Mouse (Mus musculus) cortical plate, adult 2 months (tissue): ENCODE results near the gene Sap18. TPM values are rescaled to one million over a fixed set of nuclear protein-coding genes. Genes with fewer than 3 reads are reported as not detected.
"Not testable (repeated sequence)": the region's sequence is repeated elsewhere in the genome, so short reads cannot be mapped to it uniquely, and the experiment has no call there.

Source experiments
- H3K27ac ChIP-seq: fragments of 200-500 bp; 2 replicates; pipeline ENCODE4 v1.5.1; 2012; ENCODE audit warnings: low read length, control low read depth, inconsistent platforms; ENCODE audit not compliant: insufficient read depth
- H3K4me1 ChIP-seq: fragments of 200-500 bp; 2 replicates; pipeline ENCODE4 v1.6.1; 2011; ENCODE audit warnings: low read length; ENCODE audit not compliant: control insufficient read depth, insufficient read depth
- H3K4me3 ChIP-seq: fragments of 200-500 bp; 2 replicates; pipeline ENCODE4 v1.5.1; 2011; ENCODE audit warnings: mild to moderate bottlenecking, low read length, control low read depth; ENCODE audit not compliant: insufficient read depth
- CTCF ChIP-seq: fragments of 200-500 bp; IDR thresholded peaks from 2 replicates; pipeline ENCODE4 v1.5.1; 2011; ENCODE audit warnings: mild to moderate bottlenecking, control low read depth, low read length; ENCODE audit not compliant: insufficient read depth; ENCODE audit errors: extremely low read depth
- POLR2A ChIP-seq: fragments of 200-500 bp; IDR thresholded peaks from 2 replicates; pipeline ENCODE4 v1.6.1; 2011; ENCODE audit warnings: mild to moderate bottlenecking, low read length, control low read depth; ENCODE audit not compliant: insufficient read depth; ENCODE audit errors: extremely low read depth
- polyA plus RNA-seq: library from polyadenylated mRNA; depleted of rRNA; stranded (reverse); fragments of >200 nt; gene quantifications from 2 replicates; pipeline ENCODE4 v1.2.3, GENCODE M21; 2012

Sap18 gene
- polyA plus RNA-seq, 1 experiment = 25.6 TPM

GRCm38 (mm10) chr14:57820839-57821238 lies 22.9 kb downstream of the Sap18 start:
- TF ChIP-seq POLR2A = no peak
- TF ChIP-seq CTCF = no peak
- H3K27ac ChIP-seq = no peak overlapping the region
- H3K4me3 ChIP-seq = no peak overlapping the region

GRCm38 (mm10) chr14:57825788-57826751 lies 28.1 kb downstream of the Sap18 start, which contains the start of the genes Ska3 and Mrpl57:
Gene Ska3, minus strand, starts transcription at chr14:57826185.
Gene Mrpl57, plus strand, starts transcription at chr14:57826234.
- TF ChIP-seq CTCF (no peak), POLR2A (peak; percentile 67)
- Histone ChIP-seq H3K27ac (peak within 1 kb of the TSS; percentile 82), H3K4me3 (peak within 1 kb of the TSS; percentile 47), H3K4me1 (peaks cover 3% of the 10 kb centered on the region; the same call in 1 of the 2 replicates)

More at GRCm38 (mm10) chr14:57820839-57821238, 22.9 kb downstream of the Sap18 start:
- H3K4me1 ChIP-seq = no peaks in the 10 kb centered on the region

GRCm38 (mm10) chr14:57827284-57827683 lies 29.3 kb downstream of the Sap18 start:
- Histone ChIP-seq H3K4me1 (peaks cover 3% of the 10 kb centered on the region; the same call in 1 of the 2 replicates), H3K27ac (no peak overlapping the region), H3K4me3 (peak overlapping the region; percentile 47; the same call in 1 of the 2 replicates)
- TF ChIP-seq CTCF (no peak), POLR2A (no peak)

GRCm38 (mm10) chr14:57833526-57833925 lies 35.5 kb downstream of the Sap18 start:
- no peak overlapping the region for H3K27ac ChIP-seq
- H3K4me1 ChIP-seq = no peaks in the 10 kb centered on the region
- TF ChIP-seq POLR2A (no peak), CTCF (no peak)
- H3K4me3 ChIP-seq = no peak overlapping the region

GRCm38 (mm10) chr14:57835157-57835556 lies 37.2 kb downstream of the Sap18 start:
- no peak overlapping the region for H3K4me3 ChIP-seq
- no peaks in the 10 kb centered on the region for H3K4me1 ChIP-seq
- no peak for TF ChIP-seq CTCF
- no peak for TF ChIP-seq POLR2A
- no peak overlapping the region for H3K27ac ChIP-seq

GRCm38 (mm10) chr14:57844535-57844934 lies 46.6 kb downstream of the Sap18 start:
- Histone ChIP-seq H3K4me3 (no peak overlapping the region), H3K4me1 (no peaks in the 10 kb centered on the region), H3K27ac (no peak overlapping the region)
- TF ChIP-seq CTCF (no peak), POLR2A (no peak)

GRCm38 (mm10) chr14:57848061-57848460 lies 50.1 kb downstream of the Sap18 start:
- not testable (repeated sequence) for H3K4me3 ChIP-seq, H3K27ac ChIP-seq, H3K4me1 ChIP-seq

- H3K27ac ChIP-seq = no peak overlapping the region
- no peaks in the 10 kb centered on the region for H3K4me1 ChIP-seq
- H3K4me3 ChIP-seq = no peak overlapping the region
- TF ChIP-seq CTCF (no peak), POLR2A (no peak)
Observed at GRCm38 (mm10) chr14:57848646-57849045, 50.7 kb downstream of the Sap18 start.

- H3K4me1 ChIP-seq = no peaks in the 10 kb centered on the region
- no peak overlapping the region for H3K4me3 ChIP-seq
- H3K27ac ChIP-seq = no peak overlapping the region
- TF ChIP-seq POLR2A (no peak), CTCF (no peak)
Observed at GRCm38 (mm10) chr14:57850330-57850729, 52.4 kb downstream of the Sap18 start.

- no peak for TF ChIP-seq CTCF
- TF ChIP-seq POLR2A = no peak
- H3K27ac ChIP-seq = no peak overlapping the region
- H3K4me3 ChIP-seq = no peak overlapping the region
- no peaks in the 10 kb centered on the region for H3K4me1 ChIP-seq
Observed at GRCm38 (mm10) chr14:57852961-57853360, 55.0 kb downstream of the Sap18 start.

- H3K4me1 ChIP-seq, H3K4me3 ChIP-seq, H3K27ac ChIP-seq: not testable (repeated sequence)
Observed at GRCm38 (mm10) chr14:57856037-57856436, 58.1 kb downstream of the Sap18 start.
